Mouse (Mus musculus) kidney, adult 2 months (tissue): ENCODE results near the gene Btrc. TPM values are rescaled to one million over a fixed set of nuclear protein-coding genes. Genes with fewer than 3 reads are reported as not detected.

Experiments used
- DNase-seq: peaks from one replicate; pipeline ENCODE4 v3.0.0; 2021
- H3K27ac ChIP-seq: fragments of 200-500 bp; 2 replicates; pipeline ENCODE4 v1.5.1; 2012; ENCODE audit warnings: low read depth, low read length, control low read depth, inconsistent platforms; ENCODE audit not compliant: insufficient read depth
- H3K27me3 ChIP-seq: fragments of 200-500 bp; replicated peaks from 2 replicates; pipeline ENCODE4 v1.6.1; 2012; ENCODE audit warnings: mild to moderate bottlenecking, moderate library complexity, low read length, inconsistent platforms; ENCODE audit not compliant: control insufficient read depth, insufficient read depth
- H3K36me3 ChIP-seq: fragments of 200-500 bp; 2 replicates; pipeline ENCODE4 v1.6.1; 2012; ENCODE audit warnings: mild to moderate bottlenecking, moderate library complexity, low read length, inconsistent platforms; ENCODE audit not compliant: control insufficient read depth, insufficient read depth
- H3K4me1 ChIP-seq: fragments of 200-500 bp; 2 replicates; pipeline ENCODE4 v1.6.1; 2011; ENCODE audit warnings: low read length; ENCODE audit not compliant: control insufficient read depth, insufficient read depth
- H3K4me3 ChIP-seq: fragments of 200-500 bp; 2 replicates; pipeline ENCODE4 v1.5.1; 2011; ENCODE audit warnings: mild to moderate bottlenecking, low read depth, low read length, control low read depth; ENCODE audit not compliant: insufficient read depth
- CTCF ChIP-seq: fragments of 200-500 bp; conservative IDR thresholded peaks from 2 replicates; pipeline ENCODE4 v1.5.1; 2011; ENCODE audit warnings: low read depth, mild to moderate bottlenecking, control low read depth, low read length, moderate library complexity, mixed read lengths; ENCODE audit not compliant: insufficient read depth, insufficient read length
- POLR2A ChIP-seq: fragments of 200-500 bp; IDR thresholded peaks from one replicate; pipeline ENCODE4 v1.6.1; 2011; ENCODE audit warnings: low read depth, low read length, control low read depth
- WGBS: fragments of 180-500 bp; shearing (Covaris S2); methylation state at CpG from one replicate; pipeline ENCODE4 v1.1.7; 2018; 5-methylcytosine and 5-hydroxymethylcytosine counted together
- polyA plus RNA-seq: library from polyadenylated mRNA; depleted of rRNA; stranded (reverse); fragments of >200 nt; gene quantifications from 2 replicates; pipeline ENCODE4 v1.2.3, GENCODE M21; 2012

Btrc gene
- polyA plus RNA-seq, 1 experiment = 23.4 TPM

DNA sequence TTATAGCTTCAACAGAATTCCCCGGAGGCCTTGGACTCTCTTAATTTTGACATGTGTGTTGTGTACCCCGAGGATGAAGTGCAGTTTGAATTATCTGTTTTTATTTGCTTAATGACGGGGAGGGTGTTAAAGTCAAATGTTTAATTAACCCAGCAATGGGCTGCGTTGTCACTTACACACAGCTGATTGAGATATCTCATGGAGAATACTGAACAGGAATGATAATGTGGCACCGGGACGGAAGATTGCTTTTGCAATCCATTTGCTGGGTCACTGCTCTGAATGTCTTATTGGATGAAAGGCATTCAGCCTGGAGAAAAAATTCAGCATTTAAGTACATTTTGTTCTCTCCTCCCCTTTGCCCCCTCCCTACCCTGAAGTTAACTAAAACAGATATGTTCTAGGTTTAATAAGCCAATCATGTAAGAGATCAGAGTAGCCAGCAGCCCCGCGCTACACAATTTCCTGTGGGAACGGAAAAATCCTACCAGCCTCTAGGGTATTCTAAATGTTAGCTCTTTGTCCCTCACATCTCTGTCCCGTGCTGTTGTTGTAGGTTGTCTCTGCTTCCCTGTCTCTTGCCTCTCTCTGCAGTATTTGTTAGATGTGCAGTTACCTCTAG lies 77.1 kb downstream of the Btrc start:
- peak; percentile 23 for DNase-seq
- H3K4me1 ChIP-seq = 0 out of 2 replicates have a peak, but pooled peaks cover 4% of the 10 kb centered on the region
- no peaks in the 10 kb centered on the region for H3K36me3 ChIP-seq
- H3K27me3 ChIP-seq = no peaks in the 10 kb centered on the region
- TF ChIP-seq POLR2A = no peak
- no peak for TF ChIP-seq CTCF
- WGBS = 52% methylated on average over 10 of the region's 10 CpGs
- no peak overlapping the region for H3K4me3 ChIP-seq
- no peak overlapping the region for H3K27ac ChIP-seq

DNA sequence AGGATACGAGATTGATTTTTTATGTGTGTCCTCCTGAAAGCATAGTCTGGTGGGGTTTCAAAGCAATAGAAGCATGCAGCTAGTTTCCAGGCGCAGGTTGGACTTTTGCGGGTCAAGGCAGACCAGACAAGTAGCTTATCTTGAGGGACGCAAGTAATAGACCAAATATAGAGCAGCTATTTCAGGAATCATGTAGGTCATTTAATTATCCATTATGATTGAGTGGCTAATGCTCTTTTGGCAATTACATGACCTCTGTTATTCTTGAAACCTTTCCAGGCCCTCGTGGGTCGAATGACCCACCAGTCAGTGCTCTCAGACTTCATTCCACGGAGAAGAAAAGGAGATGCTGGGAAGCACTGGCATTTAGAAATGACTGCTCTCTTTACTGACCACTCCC lies 78.2 kb downstream of the Btrc start:
- WGBS = 49% methylated on average over 7 of the region's 7 CpGs
- H3K4me3 ChIP-seq = no peak overlapping the region
- no peaks in the 10 kb centered on the region for H3K36me3 ChIP-seq
- 0 out of 2 replicates have a peak, but pooled peaks cover 4% of the 10 kb centered on the region for H3K4me1 ChIP-seq
- no peak for TF ChIP-seq POLR2A
- no peak for TF ChIP-seq CTCF
- no peak overlapping the region for H3K27ac ChIP-seq
- DNase-seq = no peak
- H3K27me3 ChIP-seq = no peaks in the 10 kb centered on the region

DNA sequence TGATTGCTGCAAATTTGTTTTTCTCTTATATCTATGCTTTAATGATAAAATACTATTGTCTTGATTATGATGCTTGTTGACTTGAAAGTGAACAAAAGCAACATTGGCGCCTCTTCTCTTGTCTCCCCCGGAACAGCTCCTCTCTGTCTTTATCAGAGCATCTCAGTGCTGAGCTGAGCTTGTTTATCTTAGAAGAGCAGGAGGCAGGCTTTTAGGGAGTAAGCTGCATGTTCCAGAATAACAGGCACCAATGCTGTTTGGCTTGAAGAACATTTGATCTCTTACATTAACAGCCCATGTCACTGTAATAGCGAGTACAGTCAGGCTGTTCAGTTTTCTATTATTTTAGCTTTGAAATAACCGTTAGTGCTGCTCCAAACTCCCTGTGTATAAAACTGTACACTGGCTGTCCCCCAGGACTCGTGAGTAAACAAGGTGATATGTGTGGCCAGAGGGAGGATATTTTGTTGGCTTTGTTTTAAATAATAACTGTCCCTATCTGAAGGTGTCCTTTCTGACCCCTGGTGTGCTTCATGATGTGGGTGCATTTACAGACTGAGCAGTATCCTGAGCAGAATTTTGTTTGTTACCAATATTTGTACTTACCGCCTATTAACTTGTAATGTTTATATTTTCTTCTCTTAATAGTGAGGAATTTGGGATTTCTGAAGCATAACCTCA lies 81.9 kb downstream of the Btrc start:
- no peak for DNase-seq
- TF ChIP-seq POLR2A (no peak), CTCF (no peak)
- Histone ChIP-seq H3K36me3 (no peaks in the 10 kb centered on the region), H3K4me3 (no peak overlapping the region), H3K27me3 (no peaks in the 10 kb centered on the region), H3K4me1 (0 out of 2 replicates have a peak, but pooled peaks cover 4% of the 10 kb centered on the region), H3K27ac (no peak overlapping the region)
- 73% methylated on average over 6 of the region's 6 CpGs for WGBS

DNA sequence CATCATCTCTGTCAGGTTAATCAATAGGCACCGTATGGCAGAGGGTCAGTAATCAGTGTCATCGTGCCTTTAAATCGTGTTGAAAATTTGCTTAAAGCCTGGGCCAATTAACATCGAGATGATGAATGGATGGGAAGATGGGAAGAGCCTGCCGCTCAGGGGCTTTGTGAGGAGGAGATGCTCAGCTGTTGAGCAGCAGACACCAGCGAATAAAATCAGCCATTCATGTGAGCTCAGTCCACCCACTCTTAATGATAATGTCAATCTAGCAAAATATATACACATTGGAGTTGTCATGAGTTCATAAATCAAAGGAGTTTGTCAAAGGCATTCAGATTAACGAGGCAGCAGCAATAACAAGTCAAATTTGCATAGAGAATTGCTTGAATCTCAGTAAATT lies 83.1 kb downstream of the Btrc start:
- DNase-seq = no peak
- 0 out of 2 replicates have a peak, but pooled peaks cover 2% of the 10 kb centered on the region for H3K4me1 ChIP-seq
- no peaks in the 10 kb centered on the region for H3K27me3 ChIP-seq
- H3K4me3 ChIP-seq = no peak overlapping the region
- H3K36me3 ChIP-seq = no peaks in the 10 kb centered on the region
- 63% methylated on average over 7 of the region's 7 CpGs for WGBS
- TF ChIP-seq POLR2A (no peak), CTCF (no peak)
- no peak overlapping the region for H3K27ac ChIP-seq

DNA sequence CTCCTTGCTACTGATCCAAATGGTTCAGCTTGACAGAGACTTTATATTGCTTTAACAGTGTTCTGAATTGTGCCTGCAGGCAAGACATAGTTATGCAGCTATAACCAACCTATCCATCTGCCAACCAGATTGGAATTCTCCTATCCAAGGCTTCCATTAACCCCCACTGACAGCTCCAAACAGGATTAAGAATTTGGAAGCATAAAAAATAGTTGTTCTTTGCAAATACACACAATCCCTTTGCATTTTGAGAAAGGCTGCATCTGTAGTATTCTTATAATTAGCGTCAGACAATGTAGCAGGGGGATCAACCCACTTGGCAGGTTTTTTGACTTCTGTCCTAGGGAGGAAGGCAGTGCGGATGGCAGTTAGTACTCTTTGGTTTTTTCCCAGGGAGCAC lies 83.7 kb downstream of the Btrc start:
- no peak overlapping the region for H3K4me3 ChIP-seq
- DNase-seq = no peak
- TF ChIP-seq POLR2A = no peak
- no peak for TF ChIP-seq CTCF
- H3K27me3 ChIP-seq = no peaks in the 10 kb centered on the region
- H3K36me3 ChIP-seq = no peaks in the 10 kb centered on the region
- H3K4me1 ChIP-seq = no peaks in the 10 kb centered on the region
- H3K27ac ChIP-seq = no peak overlapping the region
- WGBS = 86% methylated on average over 2 of the region's 2 CpGs

DNA sequence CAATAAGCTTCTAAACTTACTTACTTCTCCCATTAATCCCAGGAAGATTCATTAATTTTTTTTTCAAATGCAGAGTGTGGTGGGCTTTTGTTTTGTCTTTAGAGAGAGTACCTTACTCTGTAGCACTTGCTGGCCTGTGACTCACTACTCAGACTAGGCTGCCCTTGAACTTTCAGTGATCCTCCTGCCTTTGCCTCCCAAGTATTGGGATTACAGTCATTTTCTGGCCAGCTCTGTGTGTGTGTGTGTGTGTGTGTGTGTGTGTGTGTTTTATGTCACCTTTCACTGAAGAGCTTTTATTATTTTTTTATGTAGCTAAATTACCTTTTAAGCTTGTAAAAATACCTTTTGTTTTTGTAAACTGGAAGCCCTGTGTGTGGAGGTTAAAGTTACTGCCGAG lies 84.4 kb downstream of the Btrc start:
- H3K27me3 ChIP-seq = no peaks in the 10 kb centered on the region
- DNase-seq = no peak
- TF ChIP-seq CTCF (no peak), POLR2A (no peak)
- H3K36me3 ChIP-seq = no peaks in the 10 kb centered on the region
- H3K4me3 ChIP-seq = no peak overlapping the region
- H3K4me1 ChIP-seq = no peaks in the 10 kb centered on the region
- 86% methylated on average over 1 of the region's 1 CpGs for WGBS
- no peak overlapping the region for H3K27ac ChIP-seq

DNA sequence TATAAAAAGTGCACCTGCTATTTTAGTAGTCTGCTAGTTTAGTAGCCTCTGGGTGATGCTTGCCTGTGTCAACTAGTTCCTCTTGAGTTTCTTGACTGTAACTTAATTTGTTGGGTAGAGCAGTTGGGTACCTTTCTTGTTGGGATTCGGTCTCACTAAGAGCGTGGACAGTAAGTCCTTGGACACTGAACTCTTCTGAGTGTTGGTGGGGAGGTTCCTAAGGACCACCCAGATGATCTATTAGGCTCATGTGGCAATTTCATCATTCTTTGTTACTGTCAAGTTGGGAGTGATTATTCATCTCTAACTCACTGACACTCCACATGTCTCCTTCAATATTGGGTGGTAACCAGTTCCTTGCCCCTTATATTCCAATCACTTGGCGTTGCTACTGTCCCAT lies 90.9 kb downstream of the Btrc start:
- over 99% methylated on average over 3 of the region's 3 CpGs for WGBS
- no peak overlapping the region for H3K4me3 ChIP-seq
- H3K4me1 ChIP-seq = no peaks in the 10 kb centered on the region
- no peak overlapping the region for H3K27ac ChIP-seq
- peaks cover 2% of the 10 kb centered on the region; the same call in 1 of the 2 replicates for H3K36me3 ChIP-seq
- no peaks in the 10 kb centered on the region for H3K27me3 ChIP-seq
- TF ChIP-seq CTCF (no peak), POLR2A (no peak)
- DNase-seq = no peak
